Mouse (Mus musculus): ENCODE measurements around the gene Lrrc7.

DNA sequence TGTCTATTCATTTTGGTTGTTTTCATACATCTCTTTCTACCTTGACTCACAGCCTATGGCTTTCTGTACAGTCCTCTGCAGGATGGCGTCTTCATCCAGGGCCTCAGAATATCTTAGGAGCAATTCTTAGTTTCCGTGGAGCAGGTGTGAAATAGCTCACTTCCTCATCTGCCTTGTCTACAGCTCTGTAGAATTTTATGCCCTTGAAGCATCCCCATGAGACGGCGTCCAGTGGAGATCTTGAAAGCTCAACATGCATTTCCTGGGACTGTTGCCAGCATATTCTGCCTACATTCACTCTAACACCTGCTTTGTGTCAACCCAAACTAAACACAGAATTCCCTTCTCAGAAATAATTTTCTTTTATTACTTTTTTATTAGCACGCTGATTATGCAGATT is 267.0 kb downstream of the Lrrc7 start:
- no peak for TF ChIP-seq CTCF (IDR thresholded peaks at IDR 0.05; ENCODE audit: insufficient read depth, low read depth, low read length)
- TF ChIP-seq POLR2A (IDR thresholded peaks at IDR 0.05; ENCODE audit: insufficient read depth, low read depth, low read length): no peak

Measured in olfactory bulb, adult 2 months (tissue).